Mouse (Mus musculus): Measurements from ENCODE around the gene Cort. TPM values are rescaled to one million over a fixed set of nuclear protein-coding genes. Genes with fewer than 3 reads are reported as not detected.

Gene Cort
- polyA plus RNA-seq, 1 experiment from 2014 or later, result 0.42 TPM

- ATAC-seq, result peak; percentile 87
- H3K4me3 ChIP-seq (replicated peaks), result no peak overlapping the region
- 6% methylated on average over 3 of the region's 3 CpGs for WGBS
Measured at GRCm38 (mm10) chr4:149144459-149144858, 17.9 kb upstream of the Cort start.

DNA sequence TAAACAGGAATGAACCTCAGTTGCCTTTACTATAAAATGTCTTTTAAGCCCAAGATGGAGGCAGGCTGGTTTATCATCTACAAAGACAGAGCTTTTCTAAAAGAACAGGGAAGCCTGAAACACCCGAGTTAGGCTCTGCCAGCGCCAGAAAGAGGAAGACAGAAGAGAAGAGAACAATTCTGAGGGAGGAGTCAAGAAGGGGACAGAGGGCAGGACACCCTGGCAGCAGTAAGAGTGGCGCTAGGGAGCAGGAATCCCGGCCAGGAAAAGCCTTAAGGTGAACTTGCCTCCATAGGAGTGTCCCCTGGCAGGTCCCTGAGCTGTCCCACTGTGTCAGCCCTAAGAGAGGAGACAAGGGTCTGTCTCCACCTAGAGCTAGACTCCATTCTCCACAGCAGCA is 17.0 kb upstream of the Cort start:
- Histone ChIP-seq H3K9ac (replicated peaks) (no peak overlapping the region), H3K4me3 (replicated peaks) (no peak overlapping the region), H3K9me3 (no peaks in the 10 kb centered on the region), H3K36me3 (no peaks in the 10 kb centered on the region), H3K4me2 (replicated peaks) (no peak overlapping the region), H3K27ac (no peak overlapping the region), H3K4me1 (replicated peaks) (no peaks in the 10 kb centered on the region), H3K27me3 (no peaks in the 10 kb centered on the region)
- no peak for ATAC-seq
- 46% methylated on average over 4 of the region's 4 CpGs for WGBS

More at GRCm38 (mm10) chr4:149144459-149144858, 17.9 kb upstream of the Cort start:
- Histone ChIP-seq H3K27ac (peak overlapping the region; percentile 20; the same call in 1 of the 2 replicates), H3K9ac (replicated peaks) (no peak overlapping the region), H3K27me3 (no peaks in the 10 kb centered on the region), H3K36me3 (peaks cover 6% of the 10 kb centered on the region; the same call in 1 of the 2 replicates), H3K4me1 (replicated peaks) (no peaks in the 10 kb centered on the region), H3K9me3 (no peaks in the 10 kb centered on the region), H3K4me2 (replicated peaks) (no peak overlapping the region)

DNA sequence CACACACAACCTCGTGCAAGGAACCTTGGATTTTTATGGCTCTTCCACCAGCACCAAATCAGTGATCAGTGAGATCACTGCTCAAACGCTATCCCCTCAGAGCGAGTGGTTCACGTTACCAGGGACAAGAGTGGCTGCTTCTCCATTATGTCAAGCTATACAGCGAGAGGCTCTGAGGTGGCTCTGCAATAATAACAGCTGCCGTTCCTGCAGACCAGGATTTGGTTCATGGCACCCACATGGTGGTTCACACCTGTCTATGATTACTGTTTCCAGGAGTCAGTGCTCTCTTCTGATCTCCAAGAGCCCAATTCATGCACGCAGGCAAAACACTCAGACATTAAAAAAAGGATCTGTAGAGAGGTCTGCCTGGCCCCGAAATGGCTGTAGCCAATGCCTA is 12.0 kb upstream of the Cort start:
- Histone ChIP-seq H3K4me1 (replicated peaks) (peaks cover 8% of the 10 kb centered on the region), H3K9ac (replicated peaks) (no peak overlapping the region), H3K36me3 (no peaks in the 10 kb centered on the region), H3K9me3 (no peaks in the 10 kb centered on the region), H3K27me3 (no peaks in the 10 kb centered on the region), H3K27ac (no peak overlapping the region), H3K4me2 (replicated peaks) (no peak overlapping the region), H3K4me3 (replicated peaks) (no peak overlapping the region)
- 87% methylated on average over 8 of the region's 8 CpGs for WGBS
- no peak for ATAC-seq

- peaks cover 8% of the 10 kb centered on the region for H3K4me1 ChIP-seq (replicated peaks)
- WGBS, result under 1% methylated on average over 68 of the region's 68 CpGs
Measured at GRCm38 (mm10) chr4:149136982-149137770, 10.6 kb upstream of the Cort start, which contains the start of gene Cenps. TSS of gene Cenps (minus strand) at chr4:149137629.

DNA sequence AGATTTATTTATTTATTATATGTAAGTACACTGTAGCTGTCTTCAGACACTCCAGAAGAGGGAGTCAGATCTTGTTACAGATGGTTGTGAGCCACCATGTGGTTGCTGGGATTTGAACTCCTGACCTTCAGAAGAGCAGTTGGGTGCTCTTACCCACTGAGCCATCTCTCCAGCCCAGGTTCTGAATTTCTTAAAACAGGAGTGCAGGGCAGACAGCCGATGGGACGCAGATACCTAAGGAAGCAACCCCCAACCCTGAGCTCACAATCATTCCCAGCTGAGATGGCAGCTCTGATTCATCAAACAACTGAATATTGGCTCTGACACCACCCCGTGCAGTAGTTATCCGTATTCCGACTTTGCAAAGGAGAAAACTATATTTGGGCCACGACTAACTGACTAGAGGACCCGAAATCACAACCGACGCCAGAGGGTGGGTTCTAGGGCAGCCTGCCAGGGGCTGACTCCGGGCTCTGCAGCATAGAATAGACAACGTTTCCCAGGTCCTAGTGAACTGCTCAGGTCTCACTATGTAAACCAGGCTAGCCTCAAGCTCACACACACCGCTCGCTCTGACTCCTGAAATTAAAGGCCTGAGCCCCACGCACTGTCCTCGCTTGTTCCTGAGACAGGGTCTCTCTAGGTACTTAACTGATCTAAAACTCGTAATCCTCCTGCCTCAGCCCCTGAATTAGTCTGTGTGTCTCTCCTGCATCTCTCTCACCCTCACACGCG is 9.7 kb upstream of the Cort start:
- peak overlapping the region; percentile 61 for H3K4me3 ChIP-seq (replicated peaks)
- H3K9ac ChIP-seq (replicated peaks), result peak overlapping the region; percentile 72
- no peaks in the 10 kb centered on the region for H3K9me3 ChIP-seq
- peak overlapping the region; percentile 62 for H3K4me2 ChIP-seq (replicated peaks)
- H3K27ac ChIP-seq, result no peak overlapping the region
- H3K4me1 ChIP-seq (replicated peaks), result peaks cover 8% of the 10 kb centered on the region
- 70% methylated on average over 18 of the region's 18 CpGs for WGBS
- 0 out of 2 replicates have a peak, but pooled peaks cover 1% of the 10 kb centered on the region for H3K36me3 ChIP-seq
- no peak for ATAC-seq
- H3K27me3 ChIP-seq, result no peaks in the 10 kb centered on the region

More at GRCm38 (mm10) chr4:149136982-149137770, 10.6 kb upstream of the Cort start, which contains the start of gene Cenps:
- Histone ChIP-seq H3K36me3 (no peaks in the 10 kb centered on the region), H3K27me3 (no peaks in the 10 kb centered on the region), H3K9ac (replicated peaks) (peak within 1 kb of the TSS; percentile 72), H3K9me3 (no peaks in the 10 kb centered on the region), H3K27ac (peak within 1 kb of the TSS; percentile 80), H3K4me3 (replicated peaks) (peak within 1 kb of the TSS; percentile 61), H3K4me2 (replicated peaks) (peak within 1 kb of the TSS; percentile 62)
- ATAC-seq, result peak; percentile 94

DNA sequence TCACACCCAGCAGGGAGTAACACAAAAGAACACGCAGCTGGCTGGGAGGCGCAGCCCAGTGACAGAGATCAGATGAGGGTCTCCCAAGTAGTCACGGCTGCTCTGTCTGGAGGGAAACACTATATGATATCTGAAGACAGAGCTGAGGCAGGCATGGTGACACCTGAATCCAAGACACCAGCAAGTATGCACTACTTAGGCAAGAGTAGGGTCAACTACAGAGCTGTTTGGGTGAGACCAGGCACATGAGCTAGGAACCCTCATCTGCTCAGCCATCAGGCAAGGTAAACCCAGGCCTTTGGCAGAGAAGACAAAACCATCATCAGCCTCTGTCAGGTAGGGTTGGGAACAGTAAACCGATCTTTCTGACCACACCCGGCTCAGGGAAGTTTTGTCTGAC is 6.8 kb upstream of the Cort start:
- no peak overlapping the region for H3K27ac ChIP-seq
- H3K4me3 ChIP-seq (replicated peaks), result no peak overlapping the region
- no peak for ATAC-seq
- H3K4me2 ChIP-seq (replicated peaks), result no peak overlapping the region
- no peaks in the 10 kb centered on the region for H3K9me3 ChIP-seq
- WGBS, result 83% methylated on average over 5 of the region's 5 CpGs
- H3K27me3 ChIP-seq, result no peaks in the 10 kb centered on the region
- peaks cover 20% of the 10 kb centered on the region for H3K36me3 ChIP-seq
- no peak overlapping the region for H3K9ac ChIP-seq (replicated peaks)
- peaks cover 8% of the 10 kb centered on the region for H3K4me1 ChIP-seq (replicated peaks)

DNA sequence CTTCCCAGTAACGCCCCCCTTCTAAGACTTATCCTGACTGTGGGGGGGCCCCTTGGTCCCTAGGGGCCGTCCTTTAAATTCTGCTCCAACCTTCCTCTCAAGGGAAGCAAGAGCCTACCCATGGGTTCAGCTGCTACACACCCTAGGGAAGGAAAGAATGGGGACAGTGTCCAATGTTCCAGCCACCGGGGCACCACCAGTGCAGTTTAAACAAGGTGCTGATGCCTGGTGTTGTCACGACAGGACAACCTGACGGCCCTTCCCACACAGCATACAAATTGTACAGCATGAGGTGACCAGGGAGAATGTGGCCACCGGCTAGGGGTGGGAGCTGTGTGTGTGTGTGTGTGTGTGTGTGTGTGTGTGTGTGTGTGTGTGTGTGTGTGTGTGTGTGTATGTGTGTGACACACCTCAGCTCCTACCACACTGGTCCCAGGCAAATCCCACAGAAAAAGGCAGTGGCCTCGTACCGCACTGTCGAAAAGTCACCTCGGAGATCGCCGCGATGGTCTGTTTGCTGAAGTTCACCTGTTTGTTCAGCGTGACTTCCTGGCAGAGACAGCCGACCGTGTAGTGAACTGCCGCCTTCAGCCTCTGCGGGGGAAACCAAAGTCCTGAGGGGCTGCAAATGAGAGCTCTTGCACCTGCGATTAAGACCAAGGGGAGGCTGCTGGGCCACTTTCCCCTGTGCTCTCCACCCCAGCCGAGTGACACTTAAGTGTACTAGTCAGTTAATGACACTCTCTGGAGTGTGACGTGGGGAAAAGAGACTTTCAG is 5.4 kb upstream of the Cort start:
- no peak for ATAC-seq
- 89% methylated on average over 21 of the region's 21 CpGs for WGBS
- no peak overlapping the region for H3K9ac ChIP-seq (replicated peaks)

GRCm38 (mm10) chr4:149131021-149131752 is 4.6 kb upstream of the Cort start:
- no peak overlapping the region for H3K27ac ChIP-seq
- peaks cover 35% of the 10 kb centered on the region for H3K36me3 ChIP-seq
- H3K27me3 ChIP-seq, result no peaks in the 10 kb centered on the region
- H3K4me3 ChIP-seq (replicated peaks), result no peak overlapping the region
- no peaks in the 10 kb centered on the region for H3K9me3 ChIP-seq
- 93% methylated on average over 23 of the region's 23 CpGs for WGBS
- no peak overlapping the region for H3K4me2 ChIP-seq (replicated peaks)
- ATAC-seq, result no peak
- H3K9ac ChIP-seq (replicated peaks), result no peak overlapping the region
- H3K4me1 ChIP-seq (replicated peaks), result peaks cover under 1% of the 10 kb centered on the region; the same call in 1 of the 2 replicates

More for the DNA sequence above, 5.4 kb upstream of the Cort start:
- no peak overlapping the region for H3K4me2 ChIP-seq (replicated peaks)
- H3K9me3 ChIP-seq, result no peaks in the 10 kb centered on the region
- H3K4me1 ChIP-seq (replicated peaks), result peaks cover 8% of the 10 kb centered on the region
- no peak overlapping the region for H3K27ac ChIP-seq
- no peak overlapping the region for H3K4me3 ChIP-seq (replicated peaks)
- peaks cover 34% of the 10 kb centered on the region for H3K36me3 ChIP-seq
- H3K27me3 ChIP-seq, result no peaks in the 10 kb centered on the region

DNA sequence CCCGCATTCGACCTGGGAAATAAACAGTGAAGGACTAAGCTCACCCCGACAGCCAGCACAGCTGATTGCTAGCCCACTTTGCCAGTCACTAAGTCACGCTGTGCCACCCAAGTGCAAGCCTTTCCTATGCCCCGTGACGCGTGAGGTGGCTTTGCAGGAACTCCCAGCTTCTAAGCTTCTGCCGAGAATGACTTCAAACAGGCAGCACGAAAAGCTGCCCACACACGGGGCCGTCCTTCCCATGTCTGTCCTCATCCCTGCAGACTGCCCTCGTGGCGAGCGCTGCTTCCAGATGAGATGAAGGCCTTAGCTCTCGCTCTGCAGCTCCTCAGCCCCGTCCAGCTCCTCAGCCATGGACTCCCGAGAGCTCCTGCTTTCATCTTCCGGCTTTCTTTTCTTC is 1.9 kb upstream of the Cort start:
- Histone ChIP-seq H3K4me3 (replicated peaks) (no peak overlapping the region), H3K4me2 (replicated peaks) (no peak overlapping the region), H3K9me3 (no peaks in the 10 kb centered on the region), H3K4me1 (replicated peaks) (no peaks in the 10 kb centered on the region), H3K9ac (replicated peaks) (no peak overlapping the region), H3K27me3 (no peaks in the 10 kb centered on the region), H3K36me3 (peaks cover 35% of the 10 kb centered on the region), H3K27ac (no peak overlapping the region)
- WGBS, result 80% methylated on average over 18 of the region's 18 CpGs
- no peak for ATAC-seq

DNA sequence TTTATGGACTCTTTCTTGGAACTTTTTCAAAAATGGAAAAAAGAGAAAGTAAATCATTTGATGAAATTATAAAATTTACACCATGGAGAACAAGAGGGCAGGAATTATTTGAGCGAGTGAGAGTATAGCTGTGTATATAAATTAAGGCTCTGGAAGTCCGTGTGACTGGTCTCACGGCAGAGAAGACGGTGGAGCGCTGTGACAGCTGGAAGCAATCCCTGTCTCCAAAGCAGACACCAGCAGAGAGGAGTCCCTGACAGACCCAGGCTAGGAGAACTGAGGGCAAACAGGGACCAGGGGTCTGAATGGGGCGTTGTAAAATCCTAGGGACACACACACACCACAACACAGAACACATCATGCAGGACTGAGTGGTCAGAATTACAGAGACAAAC is 451 bp downstream of the Cort start:
- Histone ChIP-seq H3K4me2 (replicated peaks) (no peak overlapping the region), H3K27ac (no peak overlapping the region), H3K9ac (replicated peaks) (no peak overlapping the region), H3K9me3 (no peaks in the 10 kb centered on the region), H3K27me3 (no peaks in the 10 kb centered on the region), H3K4me1 (replicated peaks) (no peaks in the 10 kb centered on the region), H3K36me3 (peaks cover 32% of the 10 kb centered on the region), H3K4me3 (replicated peaks) (no peak overlapping the region)
- ATAC-seq, result no peak
- 78% methylated on average over 6 of the region's 6 CpGs for WGBS

DNA sequence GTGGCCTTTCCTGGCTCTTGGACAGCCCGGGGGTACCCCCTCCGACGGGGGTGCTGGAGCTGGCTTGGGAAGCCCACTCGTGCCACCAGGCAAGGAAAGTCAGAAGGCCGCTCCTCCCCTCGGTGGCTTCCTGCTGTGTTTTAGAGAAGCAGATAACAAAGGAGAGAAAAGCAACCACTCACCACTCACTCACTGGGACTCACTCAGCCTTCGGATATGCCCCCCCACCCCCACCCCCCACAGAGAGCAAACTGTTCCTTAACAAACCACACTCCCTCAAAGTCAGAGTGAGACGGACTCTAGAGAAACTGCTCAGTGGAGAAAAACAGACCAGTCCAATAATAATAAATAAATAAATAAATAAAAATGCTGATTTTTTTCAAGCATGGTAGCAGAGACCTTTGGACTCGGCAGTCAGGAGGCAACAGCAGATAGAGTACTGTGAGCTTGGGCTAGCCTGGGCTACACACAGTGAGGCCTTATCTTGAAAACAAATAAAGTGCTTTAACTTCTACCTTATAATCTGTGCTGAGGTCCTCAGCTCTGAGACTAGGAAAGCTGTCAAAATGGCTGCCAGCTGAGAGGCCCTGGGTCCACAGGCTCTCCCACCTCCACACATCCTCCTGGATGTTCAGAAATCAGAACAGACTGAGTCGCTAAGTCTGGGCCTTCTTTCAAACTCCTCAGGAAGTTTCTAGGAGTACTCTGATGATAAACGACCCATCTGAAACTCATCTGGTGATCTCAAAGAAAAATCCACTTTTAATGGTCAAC is 1.0 kb downstream of the Cort start:
- H3K4me2 ChIP-seq (replicated peaks), result no peak overlapping the region
- no peak overlapping the region for H3K9ac ChIP-seq (replicated peaks)
- WGBS, result 39% methylated on average over 11 of the region's 11 CpGs
- no peak overlapping the region for H3K4me3 ChIP-seq (replicated peaks)
- H3K4me1 ChIP-seq (replicated peaks), result no peaks in the 10 kb centered on the region
- H3K27ac ChIP-seq, result no peak overlapping the region
- no peak for ATAC-seq
- H3K27me3 ChIP-seq, result no peaks in the 10 kb centered on the region
- H3K9me3 ChIP-seq, result no peaks in the 10 kb centered on the region
- H3K36me3 ChIP-seq, result peaks cover 30% of the 10 kb centered on the region

Data from midbrain, embryonic 13.5 days (tissue).